Mouse (Mus musculus) C2C12 (cell line): Measurements from ENCODE around the gene Gadd45gip1.
A peak's percentile ranks its signal among the peaks of the same experiment; 100 is the strongest.

ENCODE experiments used
- CTCF ChIP-seq: IDR thresholded peaks from one replicate; pipeline ENCODE4 v1.5.1; 2011; ENCODE audit not compliant: control insufficient read depth, insufficient read depth, insufficient read length
- FOSL1 ChIP-seq: IDR thresholded peaks from one replicate; pipeline ENCODE4 v1.8.0; 2011; ENCODE audit warnings: mild to moderate bottlenecking, low read length; ENCODE audit not compliant: poor library complexity, insufficient read depth, severe bottlenecking
- MAX ChIP-seq: IDR thresholded peaks from one replicate; pipeline ENCODE4 v1.6.1; 2011; ENCODE audit warnings: mild to moderate bottlenecking, control low read depth
- MYOG ChIP-seq: IDR thresholded peaks from one replicate; pipeline ENCODE4 v1.6.1; 2011; ENCODE audit not compliant: control insufficient read depth, insufficient read length; ENCODE audit errors: extremely low read depth

DNA sequence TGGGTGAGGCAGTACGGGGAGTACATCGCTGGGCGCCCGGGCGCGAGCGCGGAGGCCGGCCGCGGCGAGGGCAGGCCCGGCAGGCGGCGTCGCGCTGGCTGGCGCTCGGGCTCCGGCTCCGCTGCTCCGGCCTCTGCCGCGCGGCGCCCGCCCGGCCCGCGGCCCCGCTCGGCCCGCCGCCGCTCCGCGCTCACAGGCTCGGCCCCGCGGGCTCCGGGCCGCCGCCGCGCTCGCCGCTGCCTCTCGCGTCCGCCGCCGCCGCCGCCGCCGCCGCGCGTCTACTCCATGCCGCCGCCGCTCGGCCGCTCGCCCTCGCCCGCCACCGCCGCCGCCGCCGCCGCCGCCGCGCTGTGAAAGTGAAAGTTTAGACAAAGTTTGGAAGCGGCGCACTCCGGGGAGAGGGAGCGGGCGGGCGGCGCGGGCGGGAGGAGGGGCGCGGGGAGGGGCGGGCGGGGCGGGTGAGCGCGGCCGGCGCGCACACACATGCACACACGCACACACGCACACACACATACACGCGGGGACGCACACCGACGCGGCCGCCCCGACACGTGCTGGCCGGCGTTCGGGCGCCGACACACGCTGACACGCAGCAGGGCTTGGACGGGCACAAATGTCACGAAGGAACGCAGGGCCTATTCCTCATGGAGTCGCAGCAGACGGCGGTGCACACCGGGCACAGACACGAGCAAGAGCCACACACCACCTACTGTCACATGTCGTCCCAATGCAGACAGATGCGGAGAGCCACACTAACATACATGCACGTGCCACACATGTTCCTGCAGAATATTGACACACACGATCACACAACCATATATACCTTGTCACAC is 31.1 kb upstream of the Gadd45gip1 start, which contains the start of gene Nfix:
- TF ChIP-seq CTCF = no peak
- peak; percentile 83 for TF ChIP-seq MAX
- TF ChIP-seq FOSL1 = no peak
- TF ChIP-seq MYOG = no peak
